Mouse (Mus musculus) CH12.LX (cell line): Measurements from ENCODE around the gene Phox2a.

Source experiments
- CTCF ChIP-seq, 2 experiments: IDR thresholded peaks in 1 of 2; conservative IDR thresholded peaks in 1 of 2; 2 replicates each; pipeline ENCODE4 v1.5.1; 2011 to 2012; ENCODE audit warnings: low read depth in 2 of 2, low read length in 2 of 2, improper control_type of control experiment in 1 of 2, inconsistent platforms in 1 of 2, mild to moderate bottlenecking in 1 of 2, moderate library complexity in 1 of 2
- EP300 ChIP-seq: IDR thresholded peaks from 2 replicates; pipeline ENCODE4 v1.6.1; 2011; ENCODE audit warnings: low read length, improper control_type of control experiment
- GABPA ChIP-seq: IDR thresholded peaks from 2 replicates; pipeline ENCODE4 v1.6.1; 2012; ENCODE audit warnings: low read depth, low read length, improper control_type of control experiment, inconsistent platforms; ENCODE audit not compliant: insufficient replicate concordance
- HCFC1 ChIP-seq: IDR thresholded peaks from 2 replicates; pipeline ENCODE4 v1.6.1; 2012; ENCODE audit warnings: low read depth, mild to moderate bottlenecking, inconsistent platforms, low read length, improper control_type of control experiment
- JUN ChIP-seq: IDR thresholded peaks from 2 replicates; pipeline ENCODE4 v1.6.1; 2011; ENCODE audit warnings: low read depth, mild to moderate bottlenecking, low read length, improper control_type of control experiment, moderate library complexity; ENCODE audit not compliant: insufficient read depth
- KAT2A ChIP-seq: IDR thresholded peaks from 2 replicates; pipeline ENCODE4 v1.6.1; 2012; ENCODE audit warnings: low read length, improper control_type of control experiment, inconsistent platforms; ENCODE audit not compliant: insufficient replicate concordance
- NRF1 ChIP-seq: IDR thresholded peaks from 2 replicates; pipeline ENCODE4 v1.6.1; 2014; ENCODE audit warnings: low read depth, mild to moderate bottlenecking, inconsistent platforms, low read length, improper control_type of control experiment, moderate library complexity
- SIN3A ChIP-seq: IDR thresholded peaks from 2 replicates; pipeline ENCODE4 v1.6.1; 2012; ENCODE audit warnings: low read length, improper control_type of control experiment, inconsistent platforms
- USF1 ChIP-seq: IDR thresholded peaks from 2 replicates; pipeline ENCODE4 v1.6.1; 2014; ENCODE audit warnings: low read depth, mild to moderate bottlenecking, inconsistent platforms, low read length, improper control_type of control experiment
- ZNF384 ChIP-seq: IDR thresholded peaks from 2 replicates; pipeline ENCODE4 v1.6.1; 2012; ENCODE audit warnings: low read depth, low read length, improper control_type of control experiment, inconsistent platforms

- no peak for TF ChIP-seq SIN3A
- TF ChIP-seq EP300: no peak
- TF ChIP-seq ZNF384: no peak
- no peak for TF ChIP-seq JUN
- TF ChIP-seq CTCF (conservative IDR thresholded peaks at IDR 0.05 in 1 of 2, IDR thresholded peaks at IDR 0.05 in 1 of 2; ENCODE audit: low read depth in 2 of 2, low read length in 2 of 2): no peak
- TF ChIP-seq GABPA: no peak
- no peak for TF ChIP-seq KAT2A
- no peak for TF ChIP-seq HCFC1
- no peak for TF ChIP-seq USF1
- no peak for TF ChIP-seq NRF1
These were observed 45.4 kb upstream of the Phox2a start for GRCm38 (mm10) chr7:101772687-101773086.
